Mouse (Mus musculus) forebrain, embryonic 12.5 days (tissue): ENCODE results near the gene Tfr2. TPM values are rescaled to one million over a fixed set of nuclear protein-coding genes. Genes with fewer than 3 reads are reported as not detected.

Experiments used
- ATAC-seq: fragments of 200-750 bp; cut with Nextera tagmentation; 2 replicates; pipeline ENCODE4 v1.8.0; 2017; ENCODE audit warnings: moderate TSS enrichment; ENCODE audit not compliant: low FRiP score
- H3K27ac ChIP-seq: fragments of 300-500 bp; sonication (generic); 2 replicates; pipeline ENCODE4 v1.5.1; 2016; ENCODE audit warnings: mild to moderate bottlenecking
- H3K27me3 ChIP-seq: fragments of 300-500 bp; sonication (generic); 2 replicates; pipeline ENCODE4 v1.6.1; 2016; ENCODE audit warnings: mild to moderate bottlenecking
- H3K36me3 ChIP-seq: fragments of 300-500 bp; sonication (generic); replicated peaks from 2 replicates; pipeline ENCODE4 v1.6.1; 2016; ENCODE audit warnings: mild to moderate bottlenecking
- H3K4me1 ChIP-seq: fragments of 300-500 bp; sonication (generic); 2 replicates; pipeline ENCODE4 v1.6.1; 2016
- H3K4me2 ChIP-seq: fragments of 300-500 bp; sonication (generic); 2 replicates; pipeline ENCODE4 v1.6.1; 2016; ENCODE audit warnings: mild to moderate bottlenecking, moderate library complexity
- H3K4me3 ChIP-seq: fragments of 300-500 bp; sonication (generic); replicated peaks from 2 replicates; pipeline ENCODE4 v1.5.1; 2016; ENCODE audit warnings: mild to moderate bottlenecking
- H3K9ac ChIP-seq: fragments of 300-500 bp; sonication (generic); 2 replicates; pipeline ENCODE4 v1.6.1; 2016; ENCODE audit warnings: mild to moderate bottlenecking
- H3K9me3 ChIP-seq: fragments of 300-500 bp; sonication (generic); 2 replicates; pipeline ENCODE4 v1.6.1; 2016
- WGBS: fragments of 180-500 bp; shearing (Covaris S2); methylation state at CpG from one replicate; pipeline ENCODE4 v1.1.7; 2016; 5-methylcytosine and 5-hydroxymethylcytosine counted together
- polyA plus RNA-seq: library from polyadenylated mRNA; unstranded; fragments of >200 nt; fragmentation: Nextera tagmentation; extraction: Ambion mirVana; gene quantifications from 2 replicates; pipeline ENCODE4 v1.2.1, GENCODE M21; 2016

Tfr2 gene
- polyA plus RNA-seq, 1 experiment from 2014 or later, result 1.7 TPM

DNA sequence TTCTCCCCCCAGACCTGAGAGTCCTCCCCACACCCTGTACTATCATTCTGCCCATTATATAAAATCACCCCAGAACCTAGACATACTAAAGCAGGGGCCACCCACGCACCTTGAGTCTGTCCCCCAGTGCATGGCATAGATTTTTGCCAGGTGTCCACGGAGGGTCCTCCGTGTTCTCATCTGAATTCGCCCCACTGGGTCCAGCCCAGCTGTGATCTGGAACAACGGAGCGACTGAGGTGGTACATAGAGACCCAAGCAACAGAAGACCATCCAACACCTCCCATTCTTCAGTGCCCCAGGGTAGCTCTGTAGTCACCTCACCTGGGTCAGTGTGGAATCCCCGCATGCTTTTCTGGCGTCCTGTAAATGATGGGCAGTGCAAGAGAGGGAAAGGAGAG is 39.6 kb upstream of the Tfr2 start:
- Histone ChIP-seq H3K9ac (peak overlapping the region; percentile 92), H3K36me3 (peaks cover 49% of the 10 kb centered on the region), H3K9me3 (no peaks in the 10 kb centered on the region), H3K4me1 (peaks cover 48% of the 10 kb centered on the region), H3K27me3 (no peaks in the 10 kb centered on the region), H3K27ac (peak overlapping the region; percentile 97), H3K4me3 (peak overlapping the region; percentile 71), H3K4me2 (peak overlapping the region; percentile 96)
- ATAC-seq, result no peak
- WGBS, result 80% methylated on average over 8 of the region's 8 CpGs

GRCm38 (mm10) chr5:137530588-137531413 is 38.8 kb upstream of the Tfr2 start:
- H3K4me1 ChIP-seq, result peaks cover 41% of the 10 kb centered on the region
- H3K9ac ChIP-seq, result peak overlapping the region; percentile 92
- peak overlapping the region; percentile 97 for H3K27ac ChIP-seq
- no peaks in the 10 kb centered on the region for H3K27me3 ChIP-seq
- under 1% methylated on average over 42 of the region's 46 CpGs for WGBS
- H3K9me3 ChIP-seq, result no peaks in the 10 kb centered on the region
- peak overlapping the region; percentile 96 for H3K4me2 ChIP-seq
- peaks cover 42% of the 10 kb centered on the region for H3K36me3 ChIP-seq
- peak overlapping the region; percentile 71 for H3K4me3 ChIP-seq
- peak; percentile 65 for ATAC-seq

- Histone ChIP-seq H3K27me3 (no peaks in the 10 kb centered on the region; the same call in 1 of the 2 replicates), H3K4me2 (peak overlapping the region; percentile 96), H3K4me1 (peaks cover 35% of the 10 kb centered on the region), H3K9me3 (no peaks in the 10 kb centered on the region), H3K4me3 (peak overlapping the region; percentile 71), H3K36me3 (peaks cover 35% of the 10 kb centered on the region), H3K9ac (peak overlapping the region; percentile 92), H3K27ac (peak overlapping the region; percentile 97)
- WGBS, result under 1% methylated on average over 46 of the region's 51 CpGs
- peak; percentile 18 for ATAC-seq
Observed at GRCm38 (mm10) chr5:137531414-137532130, 38.1 kb upstream of the Tfr2 start.

- peaks cover 29% of the 10 kb centered on the region for H3K4me1 ChIP-seq
- peak overlapping the region; percentile 96 for H3K4me2 ChIP-seq
- 0% methylated on average over 19 of the region's 19 CpGs for WGBS
- H3K9ac ChIP-seq, result peak overlapping the region; percentile 92
- H3K36me3 ChIP-seq, result peaks cover 30% of the 10 kb centered on the region
- peak; percentile 2; the same call in 1 of the 2 replicates for ATAC-seq
- H3K27me3 ChIP-seq, result no peaks in the 10 kb centered on the region; the same call in 1 of the 2 replicates
- H3K4me3 ChIP-seq, result peak overlapping the region; percentile 71
- H3K9me3 ChIP-seq, result no peaks in the 10 kb centered on the region
- H3K27ac ChIP-seq, result peak overlapping the region; percentile 97
Observed at GRCm38 (mm10) chr5:137532131-137532807, 37.4 kb upstream of the Tfr2 start.

DNA sequence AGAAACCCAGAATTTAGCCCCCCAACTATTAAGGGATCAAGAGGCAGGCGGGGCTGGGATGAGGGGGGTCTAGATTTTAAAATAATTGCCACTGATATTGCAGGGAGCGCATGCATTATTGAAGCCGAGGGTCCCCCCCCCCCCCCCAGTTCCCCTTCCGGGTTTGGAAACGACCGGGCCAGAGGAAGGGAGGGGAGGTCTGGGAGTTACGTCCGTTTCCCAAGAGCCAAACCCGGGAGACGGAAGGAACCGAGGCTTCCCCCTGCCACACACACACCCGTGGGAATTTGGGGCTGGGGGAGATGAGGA is 36.9 kb upstream of the Tfr2 start:
- WGBS, result 0% methylated on average over 12 of the region's 12 CpGs
- Histone ChIP-seq H3K4me2 (peak overlapping the region; percentile 96), H3K36me3 (peaks cover 25% of the 10 kb centered on the region), H3K27me3 (no peaks in the 10 kb centered on the region; the same call in 1 of the 2 replicates), H3K4me1 (peaks cover 24% of the 10 kb centered on the region), H3K27ac (peak overlapping the region; percentile 97), H3K9ac (peak overlapping the region; percentile 92), H3K9me3 (no peaks in the 10 kb centered on the region), H3K4me3 (peak overlapping the region; percentile 71)
- ATAC-seq, result no peak

GRCm38 (mm10) chr5:137533117-137533827 is 36.4 kb upstream of the Tfr2 start, which contains the start of the genes Epo and Gnb2:
TSS of gene Epo (minus strand) at chr5:137533242.
TSS of gene Gnb2 (minus strand) at chr5:137533510.
- ATAC-seq, result peak; percentile 74
- peak within 1 kb of the TSS; percentile 71 for H3K4me3 ChIP-seq
- peak within 1 kb of the TSS; percentile 96 for H3K4me2 ChIP-seq
- peaks cover 20% of the 10 kb centered on the region for H3K36me3 ChIP-seq
- peak within 1 kb of the TSS; percentile 97 for H3K27ac ChIP-seq
- no peaks in the 10 kb centered on the region for H3K9me3 ChIP-seq
- WGBS, result under 1% methylated on average over 39 of the region's 40 CpGs
- H3K4me1 ChIP-seq, result peaks cover 24% of the 10 kb centered on the region
- peak within 1 kb of the TSS; percentile 92 for H3K9ac ChIP-seq
- no peaks in the 10 kb centered on the region; the same call in 1 of the 2 replicates for H3K27me3 ChIP-seq

- no peak overlapping the region for H3K27ac ChIP-seq
- H3K9ac ChIP-seq, result no peak overlapping the region
- peaks cover 5% of the 10 kb centered on the region for H3K36me3 ChIP-seq
- H3K4me1 ChIP-seq, result peaks cover 24% of the 10 kb centered on the region
- H3K4me2 ChIP-seq, result no peak overlapping the region
- no peaks in the 10 kb centered on the region; the same call in 1 of the 2 replicates for H3K27me3 ChIP-seq
- no peaks in the 10 kb centered on the region for H3K9me3 ChIP-seq
- no peak overlapping the region for H3K4me3 ChIP-seq
- no peak for ATAC-seq
- 93% methylated on average over 3 of the region's 3 CpGs for WGBS
Observed at GRCm38 (mm10) chr5:137534762-137535161, 34.9 kb upstream of the Tfr2 start.

DNA sequence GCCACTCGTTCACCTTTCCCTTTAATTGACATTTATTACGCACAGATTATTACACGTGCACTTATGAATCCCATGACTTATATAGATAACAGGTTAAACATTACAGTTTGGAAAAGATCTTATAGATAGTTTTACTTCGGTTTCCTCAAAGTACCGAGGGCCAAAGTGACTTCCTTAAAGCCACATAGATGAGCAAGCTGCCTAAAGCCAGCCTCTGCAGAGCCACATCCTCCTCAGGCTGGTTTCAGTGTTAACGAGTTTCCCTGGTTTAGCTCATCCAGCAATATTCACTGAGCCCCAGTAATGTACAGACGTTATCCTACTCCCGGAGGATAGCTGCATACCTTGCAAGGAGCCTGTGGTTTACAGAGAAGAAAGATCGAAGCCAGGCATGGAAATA is 34.3 kb upstream of the Tfr2 start:
- 83% methylated on average over 9 of the region's 9 CpGs for WGBS
- Histone ChIP-seq H3K27me3 (no peaks in the 10 kb centered on the region; the same call in 1 of the 2 replicates), H3K4me1 (peaks cover 18% of the 10 kb centered on the region), H3K4me3 (no peak overlapping the region), H3K9me3 (no peaks in the 10 kb centered on the region), H3K36me3 (no peaks in the 10 kb centered on the region), H3K9ac (no peak overlapping the region), H3K4me2 (no peak overlapping the region), H3K27ac (no peak overlapping the region)
- no peak for ATAC-seq

GRCm38 (mm10) chr5:137537461-137537860 is 32.2 kb upstream of the Tfr2 start:
- no peak overlapping the region for H3K9ac ChIP-seq
- H3K36me3 ChIP-seq, result no peaks in the 10 kb centered on the region
- H3K27me3 ChIP-seq, result no peaks in the 10 kb centered on the region; the same call in 1 of the 2 replicates
- H3K4me3 ChIP-seq, result no peak overlapping the region
- H3K9me3 ChIP-seq, result no peaks in the 10 kb centered on the region
- no peak overlapping the region for H3K27ac ChIP-seq
- H3K4me1 ChIP-seq, result peaks cover 13% of the 10 kb centered on the region
- no peak overlapping the region for H3K4me2 ChIP-seq
- ATAC-seq, result no peak
- WGBS, result 57% methylated on average over 4 of the region's 4 CpGs

- no peak for ATAC-seq
- H3K36me3 ChIP-seq, result no peaks in the 10 kb centered on the region
- H3K27me3 ChIP-seq, result no peaks in the 10 kb centered on the region; the same call in 1 of the 2 replicates
- no peaks in the 10 kb centered on the region for H3K9me3 ChIP-seq
- no peak overlapping the region for H3K27ac ChIP-seq
- H3K4me3 ChIP-seq, result no peak overlapping the region
- WGBS, result 60% methylated on average over 7 of the region's 7 CpGs
- H3K4me1 ChIP-seq, result peaks cover 7% of the 10 kb centered on the region; the same call in 1 of the 2 replicates
- no peak overlapping the region for H3K4me2 ChIP-seq
- no peak overlapping the region for H3K9ac ChIP-seq
Observed at GRCm38 (mm10) chr5:137539291-137539801, 30.3 kb upstream of the Tfr2 start.

GRCm38 (mm10) chr5:137540991-137541390 is 28.6 kb upstream of the Tfr2 start:
- Histone ChIP-seq H3K36me3 (no peaks in the 10 kb centered on the region), H3K27me3 (peaks cover 4% of the 10 kb centered on the region; the same call in 1 of the 2 replicates), H3K9ac (no peak overlapping the region), H3K9me3 (no peaks in the 10 kb centered on the region), H3K4me1 (peaks cover 7% of the 10 kb centered on the region; the same call in 1 of the 2 replicates), H3K27ac (no peak overlapping the region), H3K4me2 (no peak overlapping the region), H3K4me3 (no peak overlapping the region)
- no peak for ATAC-seq
- 83% methylated on average over 6 of the region's 6 CpGs for WGBS
